In genomic region chr10:18283991-18284390, GRCm38 (mm10) we compare ENCODE assay signal across 15 mouse cellular contexts. TPM values are rescaled to one million over a fixed set of nuclear protein-coding genes. Genes with fewer than 3 reads are reported as not detected.
"Had no signal": no experiment of that assay in that cellular context is flagged by ENCODE, and none has a peak within 500 bp of the region (broad histone marks: within the 10 kb centered on the region; RNA-seq: fewer than 3 reads in every experiment).

No protein-coding gene starts in this region.

- H3K9me3 ChIP-seq: limb, embryonic 12.5 days; liver, embryonic 15.5 days; megakaryocyte, embryonic 14.5 days had no signal

- H3K27ac ChIP-seq: limb, embryonic 12.5 days; liver, embryonic 15.5 days; macrophage; stomach, postnatal 0 days had no signal

- H3K27me3 ChIP-seq: limb, embryonic 12.5 days; liver, embryonic 15.5 days; megakaryocyte, embryonic 14.5 days had no signal

- H3K4me3 ChIP-seq: limb, embryonic 12.5 days; liver, embryonic 15.5 days; megakaryocyte, embryonic 14.5 days had no signal

- ATAC-seq: inflammation-experienced regulatory T-cells, adult 6 months; intestine, postnatal 0 days; midbrain, embryonic 16.5 days had no signal

- H3K4me2 ChIP-seq: limb, embryonic 12.5 days; liver, embryonic 15.5 days; lung, embryonic 14.5 days; midbrain, embryonic 11.5 days had no signal

- DNase-seq: liver; lung, embryonic 14.5 days; lung, postnatal 10 days; right cerebral cortex, adult 18-20 months; right cerebral cortex, postnatal 25 days; thymus, postnatal 4 days had no signal

- H3K36me3 ChIP-seq: limb, embryonic 12.5 days; liver, embryonic 15.5 days had no signal

- H3K4me1 ChIP-seq: limb, embryonic 12.5 days; liver, embryonic 15.5 days; megakaryocyte, embryonic 14.5 days had no signal

- H3K9ac ChIP-seq: limb, embryonic 12.5 days; liver, embryonic 15.5 days; lung, embryonic 14.5 days had no signal

RNA-seq across cellular contexts. Expression of gene Nhsl1, which starts 34.8 kb away (rescaled TPM):
- polyA plus RNA-seq: macrophage had no signal
